Mouse (Mus musculus): ENCODE results near the gene Catsperd. TPM values are rescaled to one million over a fixed set of nuclear protein-coding genes. Genes with fewer than 3 reads are reported as not detected.
A peak's percentile ranks its signal among the peaks of the same experiment; 100 is the strongest.

The Catsperd gene
- total and polyA plus RNA-seq, 3 experiments = 1.1 to 6.6 (median 1.9) TPM

- no peak for DNase-seq
These were observed 36.4 kb downstream of the Catsperd start for GRCm38 (mm10) chr17:56664333-56664732.

- no peak for DNase-seq
These were observed 38.4 kb downstream of the Catsperd start for GRCm38 (mm10) chr17:56666384-56666783.

- DNase-seq = peak; percentile 52
These were observed 39.6 kb downstream of the Catsperd start for GRCm38 (mm10) chr17:56667591-56667990.

- DNase-seq = peak; percentile 85
These were observed 40.6 kb downstream of the Catsperd start for GRCm38 (mm10) chr17:56668384-56669144.

- no peak for DNase-seq
These were observed 41.8 kb downstream of the Catsperd start for GRCm38 (mm10) chr17:56669766-56670165.

GRCm38 (mm10) chr17:56672941-56673646 is 45.2 kb downstream of the Catsperd start, which contains the start of gene Ranbp3:
TSS of gene Ranbp3 (plus strand) at chr17:56673294.
- DNase-seq = peak; percentile 100

GRCm38 (mm10) chr17:56673647-56674416 is 45.9 kb downstream of the Catsperd start:
- DNase-seq = no peak

- peak; percentile 75 for DNase-seq
These were observed 53.8 kb downstream of the Catsperd start for GRCm38 (mm10) chr17:56681791-56682190.

- no peak for DNase-seq
These were observed 54.9 kb downstream of the Catsperd start for GRCm38 (mm10) chr17:56682880-56683279.

- DNase-seq = no peak
These were observed 55.7 kb downstream of the Catsperd start for GRCm38 (mm10) chr17:56683546-56684140.

- DNase-seq = no peak
These were observed 56.7 kb downstream of the Catsperd start for GRCm38 (mm10) chr17:56684649-56685048.

- DNase-seq = no peak
These were observed 58.9 kb downstream of the Catsperd start for GRCm38 (mm10) chr17:56686801-56687200.

GRCm38 (mm10) chr17:56688045-56688444 is 60.1 kb downstream of the Catsperd start:
- DNase-seq = no peak

- DNase-seq = no peak
These were observed 60.7 kb downstream of the Catsperd start for GRCm38 (mm10) chr17:56688689-56689088.

- no peak for DNase-seq
These were observed 65.5 kb downstream of the Catsperd start for GRCm38 (mm10) chr17:56693395-56693794.

GRCm38 (mm10) chr17:56693851-56694310 is 65.9 kb downstream of the Catsperd start:
- DNase-seq = peak; percentile 82

- DNase-seq = no peak
These were observed 72.5 kb downstream of the Catsperd start for GRCm38 (mm10) chr17:56700451-56700850.

- DNase-seq = no peak
These were observed 75.1 kb downstream of the Catsperd start for GRCm38 (mm10) chr17:56703038-56703437.

GRCm38 (mm10) chr17:56706515-56706914 is 78.6 kb downstream of the Catsperd start:
- no peak for DNase-seq

GRCm38 (mm10) chr17:56708692-56709091 is 80.7 kb downstream of the Catsperd start:
- DNase-seq = no peak

GRCm38 (mm10) chr17:56709708-56710107 is 81.8 kb downstream of the Catsperd start:
- DNase-seq = no peak
